Mouse (Mus musculus) liver, adult 2 months (tissue): Measurements from ENCODE around the gene Becn1. TPM values are rescaled to one million over a fixed set of nuclear protein-coding genes. Genes with fewer than 3 reads are reported as not detected.
A peak's percentile ranks its signal among the peaks of the same experiment; 100 is the strongest.
"Not testable (repeated sequence)": the region's sequence is repeated elsewhere in the genome, so short reads cannot be mapped to it uniquely, and the experiment has no call there.

Source experiments
- DNase-seq: peaks from one replicate; pipeline ENCODE4 v3.0.0-alpha.2; 2011; ENCODE audit warnings: low read depth, low spot score; ENCODE audit errors: extremely low read depth
- H3K27ac ChIP-seq: fragments of 200-500 bp; replicated peaks from 2 replicates; pipeline ENCODE4 v1.5.1; 2012; ENCODE audit warnings: low read depth, mild to moderate bottlenecking, control low read depth, inconsistent platforms, low read length; ENCODE audit not compliant: insufficient read depth
- H3K27me3 ChIP-seq: fragments of 200-500 bp; 2 replicates; pipeline ENCODE4 v1.6.1; 2012; ENCODE audit warnings: mild to moderate bottlenecking, moderate library complexity, low read length, inconsistent platforms; ENCODE audit not compliant: control insufficient read depth, insufficient read depth
- H3K36me3 ChIP-seq: fragments of 200-500 bp; 2 replicates; pipeline ENCODE4 v1.6.1; 2012; ENCODE audit warnings: low read length, inconsistent platforms; ENCODE audit not compliant: control insufficient read depth, insufficient read depth
- H3K4me1 ChIP-seq: fragments of 200-500 bp; 2 replicates; pipeline ENCODE4 v1.6.1; 2011; ENCODE audit warnings: low read length; ENCODE audit not compliant: control insufficient read depth, insufficient read depth
- H3K4me3 ChIP-seq: fragments of 200-500 bp; 2 replicates; pipeline ENCODE4 v1.5.1; 2011; ENCODE audit warnings: low read depth, mild to moderate bottlenecking, control low read depth, low read length, moderate library complexity; ENCODE audit not compliant: insufficient read depth
- H3K79me2 ChIP-seq: fragments of 200-500 bp; 2 replicates; pipeline ENCODE4 v1.6.1; 2012; ENCODE audit warnings: inconsistent platforms, mild to moderate bottlenecking, low read length, moderate library complexity; ENCODE audit not compliant: control insufficient read depth, insufficient read depth
- H3K9ac ChIP-seq: fragments of 200-500 bp; 2 replicates; pipeline ENCODE4 v1.6.1; 2012; ENCODE audit warnings: low read depth, mild to moderate bottlenecking, control low read depth, inconsistent platforms, low read length
- CTCF ChIP-seq: fragments of 200-500 bp; IDR thresholded peaks from 2 replicates; pipeline ENCODE4 v1.5.1; 2011; ENCODE audit warnings: low read depth, low read length, control low read depth
- POLR2A ChIP-seq: fragments of 200-500 bp; IDR thresholded peaks from 2 replicates; pipeline ENCODE4 v1.6.1; 2011; ENCODE audit warnings: low read length, control low read depth; ENCODE audit not compliant: insufficient read depth; ENCODE audit errors: extremely low read depth
- WGBS: fragments of 180-500 bp; shearing (Covaris S2); methylation state at CpG from one replicate; pipeline ENCODE4 v1.1.7; 2018; 5-methylcytosine and 5-hydroxymethylcytosine counted together
- polyA plus RNA-seq: library from polyadenylated mRNA; depleted of rRNA; stranded (reverse); fragments of >200 nt; gene quantifications from 2 replicates; pipeline ENCODE4 v1.2.3, GENCODE M21; 2012
- total RNA-seq: library from RNA; depleted of rRNA; stranded (reverse); fragments of >200 nt; gene quantifications from 2 replicates; pipeline ENCODE4 v1.2.3, GENCODE M21; 2014

Becn1 gene
- total and polyA plus RNA-seq, 2 experiments: 50.8 to 57.8 TPM

DNA sequence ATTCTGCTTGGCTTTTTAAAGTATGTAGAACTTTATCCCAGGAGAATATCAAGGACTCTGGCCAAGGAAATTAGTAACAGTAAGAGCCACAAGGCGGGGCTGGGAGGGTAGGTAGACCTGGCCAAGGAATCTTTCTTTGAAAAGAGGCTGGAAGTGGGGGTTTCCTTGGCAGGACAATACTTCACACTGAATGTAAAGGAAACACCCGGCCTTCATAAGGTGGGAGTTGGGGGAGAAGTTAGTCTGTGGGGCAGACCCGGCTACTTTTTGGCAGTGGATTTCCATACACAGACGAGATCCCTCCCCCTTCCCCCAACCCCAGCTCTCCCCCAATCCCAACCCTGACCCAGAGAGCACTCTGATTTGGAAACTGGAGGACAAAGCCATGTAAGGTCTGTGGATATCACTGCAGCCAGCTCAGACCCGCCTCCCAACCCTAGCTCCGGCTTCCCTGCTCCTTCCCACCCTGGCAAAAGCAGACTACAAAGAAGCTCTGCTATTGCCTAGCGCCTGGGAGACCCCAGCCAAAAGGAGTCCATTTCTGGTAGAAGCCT, 28.4 kb upstream of the Becn1 start, which contains the start of gene Aoc3:
Aoc3 (plus strand) TSS at position 235 of the 554 bp plus-strand sequence.
- no peak within 1 kb of the TSS for H3K9ac ChIP-seq
- TF ChIP-seq CTCF: no peak
- no peak for TF ChIP-seq POLR2A
- no peak within 1 kb of the TSS for H3K4me3 ChIP-seq
- 87% methylated on average over 7 of the region's 7 CpGs for WGBS
- no peaks in the 10 kb centered on the region for H3K27me3 ChIP-seq
- H3K79me2 ChIP-seq: no peaks in the 10 kb centered on the region
- H3K27ac ChIP-seq: no peak within 1 kb of the TSS
- H3K4me1 ChIP-seq: no peaks in the 10 kb centered on the region
- no peaks in the 10 kb centered on the region; the same call in 1 of the 2 replicates for H3K36me3 ChIP-seq
- DNase-seq: no peak

DNA sequence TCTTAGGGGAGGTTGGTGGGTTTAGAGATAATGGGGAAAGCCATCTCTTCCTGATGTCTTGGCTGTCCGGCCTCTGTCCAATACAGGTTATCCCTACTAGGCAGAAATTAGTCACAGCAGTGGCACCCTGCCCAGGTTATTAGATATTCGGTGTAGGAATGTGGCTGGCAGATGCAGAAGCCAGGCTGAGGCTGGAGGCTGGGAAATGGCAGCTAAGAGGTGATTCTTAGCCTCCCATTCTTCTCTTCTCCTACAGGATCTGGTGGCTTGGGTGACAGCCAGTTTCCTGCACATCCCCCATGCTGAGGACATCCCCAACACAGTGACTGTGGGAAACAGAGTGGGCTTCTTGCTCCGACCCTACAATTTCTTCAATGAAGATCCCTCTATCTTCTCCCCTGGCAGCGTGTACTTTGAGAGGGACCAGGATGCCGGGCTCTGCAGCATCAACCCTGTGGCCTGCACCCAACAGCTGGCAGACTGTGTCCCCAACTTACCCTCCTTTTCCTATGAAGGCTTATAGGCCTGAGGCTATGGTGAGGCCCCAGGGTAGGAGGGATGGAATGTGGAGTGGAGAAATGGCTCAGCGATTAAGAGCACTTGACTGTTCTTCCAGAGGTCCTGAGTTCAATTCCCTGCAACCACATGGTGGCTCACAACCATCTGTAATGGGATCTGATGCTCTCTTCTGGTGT, 27.0 kb upstream of the Becn1 start:
- Histone ChIP-seq H3K27me3 (no peaks in the 10 kb centered on the region), H3K27ac (no peak overlapping the region), H3K4me3 (no peak overlapping the region), H3K79me2 (no peaks in the 10 kb centered on the region), H3K9ac (no peak overlapping the region), H3K36me3 (no peaks in the 10 kb centered on the region; the same call in none of the 2 replicates), H3K4me1 (no peaks in the 10 kb centered on the region)
- no peak for DNase-seq
- WGBS: 75% methylated on average over 6 of the region's 6 CpGs
- TF ChIP-seq CTCF (no peak), POLR2A (no peak)

DNA sequence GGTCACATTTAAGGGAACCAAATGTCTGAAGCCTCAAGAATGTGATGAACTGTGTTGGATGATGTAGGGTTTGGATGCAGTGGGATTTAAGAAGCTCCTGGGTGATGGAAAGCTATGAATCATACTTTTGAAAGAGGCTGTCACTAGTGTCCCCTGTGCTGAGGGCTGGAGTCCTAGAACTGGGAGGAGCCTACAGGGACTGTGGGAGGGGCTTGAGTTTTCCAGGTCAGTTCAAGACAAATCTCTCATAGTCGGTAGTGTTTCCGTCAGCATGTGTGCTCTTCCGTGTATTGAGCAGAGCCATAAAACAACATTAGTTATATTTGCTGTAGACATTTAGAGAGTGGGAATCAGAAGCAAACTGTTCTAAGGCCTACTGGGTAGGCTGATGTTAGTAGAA, 25.2 kb upstream of the Becn1 start:
- Histone ChIP-seq H3K27me3 (no peaks in the 10 kb centered on the region), H3K4me1 (peaks cover 2% of the 10 kb centered on the region; the same call in 1 of the 2 replicates), H3K79me2 (no peaks in the 10 kb centered on the region), H3K27ac (no peak overlapping the region), H3K36me3 (peaks cover 3% of the 10 kb centered on the region), H3K9ac (no peak overlapping the region), H3K4me3 (no peak overlapping the region)
- 19% methylated on average over 3 of the region's 3 CpGs for WGBS
- TF ChIP-seq CTCF (no peak), POLR2A (no peak)
- DNase-seq: peak; percentile 63

- H3K4me1 ChIP-seq: peaks cover 2% of the 10 kb centered on the region; the same call in 1 of the 2 replicates
- no peak for TF ChIP-seq POLR2A
- H3K27me3 ChIP-seq: no peaks in the 10 kb centered on the region
- no peak overlapping the region for H3K4me3 ChIP-seq
- 92% methylated on average over 11 of the region's 11 CpGs for WGBS
- H3K79me2 ChIP-seq: no peaks in the 10 kb centered on the region
- DNase-seq: no peak
- H3K36me3 ChIP-seq: peaks cover 13% of the 10 kb centered on the region
- H3K27ac ChIP-seq: no peak overlapping the region
- no peak overlapping the region for H3K9ac ChIP-seq
Observed at GRCm38 (mm10) chr11:101326147-101326546, 24.1 kb upstream of the Becn1 start.

DNA sequence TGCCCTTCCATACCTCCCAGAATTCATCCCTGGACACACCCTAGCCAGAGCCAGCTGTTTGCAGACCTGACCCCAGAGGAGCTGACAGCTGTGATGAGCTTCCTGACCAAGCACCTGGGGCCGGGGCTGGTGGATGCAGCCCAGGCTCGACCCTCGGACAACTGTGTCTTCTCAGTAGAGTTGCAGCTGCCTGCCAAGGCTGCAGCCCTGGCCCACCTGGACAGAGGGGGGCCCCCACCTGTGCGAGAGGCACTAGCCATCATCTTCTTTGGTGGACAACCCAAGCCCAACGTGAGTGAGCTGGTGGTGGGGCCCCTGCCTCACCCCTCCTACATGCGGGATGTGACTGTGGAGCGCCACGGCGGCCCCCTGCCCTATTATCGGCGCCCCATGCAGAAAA, 23.1 kb upstream of the Becn1 start:
- H3K4me1 ChIP-seq, DNase-seq, H3K4me3 ChIP-seq, H3K9ac ChIP-seq, H3K79me2 ChIP-seq, H3K27ac ChIP-seq, H3K27me3 ChIP-seq: not testable (repeated sequence)
- peaks cover 22% of the 10 kb centered on the region for H3K36me3 ChIP-seq
- WGBS: 94% methylated on average over 11 of the region's 11 CpGs

DNA sequence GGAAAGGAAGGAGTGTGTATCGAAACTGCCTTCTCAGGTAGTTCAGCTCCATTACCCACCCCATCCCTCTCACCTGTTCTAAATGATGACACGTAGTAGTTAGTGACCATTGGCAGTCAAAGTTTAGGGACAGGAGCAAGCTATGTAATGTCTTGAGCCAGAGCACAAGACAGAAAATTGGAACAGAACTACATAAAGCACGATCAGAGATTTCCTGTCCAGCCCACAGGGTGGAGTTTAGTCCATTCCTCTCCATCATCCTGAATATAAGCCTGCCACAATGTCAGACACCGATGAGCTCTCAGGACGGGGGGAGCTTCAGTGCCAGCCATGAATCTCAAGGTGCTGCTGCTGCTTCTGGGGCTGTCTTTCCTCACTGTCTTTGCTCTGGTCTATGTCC, 22.7 kb upstream of the Becn1 start, which contains the start of gene Aoc2:
Aoc2 (plus strand) TSS at position 301 of the 400 bp plus-strand sequence.
- Histone ChIP-seq H3K9ac (no peak within 1 kb of the TSS), H3K27ac (no peak within 1 kb of the TSS), H3K4me1 (peaks cover 2% of the 10 kb centered on the region; the same call in 1 of the 2 replicates), H3K36me3 (peaks cover 27% of the 10 kb centered on the region), H3K27me3 (no peaks in the 10 kb centered on the region), H3K4me3 (no peak within 1 kb of the TSS), H3K79me2 (no peaks in the 10 kb centered on the region)
- TF ChIP-seq CTCF (no peak), POLR2A (no peak)
- no peak for DNase-seq
- WGBS: 84% methylated on average over 5 of the region's 5 CpGs
